Mouse (Mus musculus): ENCODE data around the gene Gm4881.

GRCm38 (mm10) chr7:24877588-24877987 lies 66.7 kb downstream of the Gm4881 start:
- TF ChIP-seq CTCF (IDR thresholded peaks at IDR 0.05; ENCODE audit: borderline replicate concordance, control insufficient read depth, extremely low read depth, insufficient read depth, low read length, poor library complexity) (no peak), POLR2A (IDR thresholded peaks at IDR 0.05; ENCODE audit: control insufficient read depth, extremely low read depth, insufficient read depth, low read length, poor library complexity) (no peak)

All from thymus, adult 2 months (tissue).